Mouse (Mus musculus): ENCODE data around the gene Rps15.

- TF ChIP-seq POLR2A (IDR thresholded peaks at IDR 0.05; ENCODE audit: insufficient read length, low read depth) (no peak), E2F4 (IDR thresholded peaks at IDR 0.05; ENCODE audit: insufficient read depth) (no peak), TCF12 (IDR thresholded peaks at IDR 0.05; ENCODE audit: insufficient read depth, poor library complexity, severe bottlenecking) (no peak), USF1 (IDR thresholded peaks at IDR 0.05; ENCODE audit: low read depth) (no peak), MAX (IDR thresholded peaks at IDR 0.05; ENCODE audit: low read depth) (no peak), CEBPB (IDR thresholded peaks at IDR 0.05; ENCODE audit: insufficient read depth, poor library complexity, severe bottlenecking) (no peak), MYOD1 (IDR thresholded peaks at IDR 0.05; ENCODE audit: control insufficient read depth in 1 of 3, insufficient read length in 2 of 3, low read depth in 2 of 3) (no peak), REST (IDR thresholded peaks at IDR 0.05; ENCODE audit: insufficient read depth, insufficient read length) (no peak), POLR2AphosphoS2 (IDR thresholded peaks at IDR 0.05; ENCODE audit: insufficient read length, low read depth) (no peak)
Measured at GRCm38 (mm10) chr10:80299301-80299700, 7.0 kb downstream of the Rps15 start.
